Mouse (Mus musculus): ENCODE results near the gene Cdc14a. TPM values are rescaled to one million over a fixed set of nuclear protein-coding genes. Genes with fewer than 3 reads are reported as not detected.

The Cdc14a gene
- 9.1 and 12.1 TPM in 2 replicates for polyA plus RNA-seq (2014; fragmentation: Nextera tagmentation; extraction: Ambion mirVana)

- no peak for TF ChIP-seq CTCF (IDR thresholded peaks at IDR 0.05; ENCODE audit: low read depth)
Measured at GRCm38 (mm10) chr3:116423353-116424159, at the start of gene Cdc14a. Cdc14a (minus strand) TSS chr3:116424032.

GRCm38 (mm10) chr3:116465709-116466108 lies 41.9 kb upstream of the Cdc14a start:
- no peaks in the 10 kb centered on the region for H3K36me3 ChIP-seq (ENCODE audit: insufficient read depth)
- H3K4me3 ChIP-seq (ENCODE audit: low read depth, low read length) = no peak overlapping the region
- no peaks in the 10 kb centered on the region for H3K27me3 ChIP-seq (ENCODE audit: insufficient read depth, low read length)
- 86% methylated on average over 12 of the region's 12 CpGs for WGBS
- H3K27ac ChIP-seq (ENCODE audit: low read depth) = no peak overlapping the region
- no peak overlapping the region for H3K4me2 ChIP-seq
- no peak for TF ChIP-seq CTCF (IDR thresholded peaks at IDR 0.05; ENCODE audit: low read depth)
- DNase-seq (no peak), ATAC-seq (ENCODE audit: insufficient read depth) (no peak)
- H3K9ac ChIP-seq = no peak overlapping the region
- H3K9me3 ChIP-seq (ENCODE audit: low read depth, low read length) = no peaks in the 10 kb centered on the region
- H3K4me1 ChIP-seq (ENCODE audit: insufficient read depth) = no peaks in the 10 kb centered on the region

More at GRCm38 (mm10) chr3:116423353-116424159, at the start of gene Cdc14a:
- Histone ChIP-seq H3K36me3 (ENCODE audit: insufficient read depth) (peaks cover 8% of the 10 kb centered on the region; the same call in 1 of the 2 replicates), H3K9me3 (ENCODE audit: low read depth, low read length) (no peaks in the 10 kb centered on the region), H3K9ac (peak within 1 kb of the TSS; percentile 85), H3K27me3 (ENCODE audit: insufficient read depth, low read length) (no peaks in the 10 kb centered on the region), H3K4me1 (ENCODE audit: insufficient read depth) (peaks cover 7% of the 10 kb centered on the region; the same call in 1 of the 2 replicates), H3K4me3 (ENCODE audit: low read depth, low read length) (peak within 1 kb of the TSS; percentile 92), H3K4me2 (peak within 1 kb of the TSS; percentile 73), H3K27ac (ENCODE audit: low read depth) (peak within 1 kb of the TSS; percentile 88)
- peak; percentile 95 for ATAC-seq (ENCODE audit: insufficient read depth)
- under 1% methylated on average over 61 of the region's 64 CpGs for WGBS
- peak; percentile 93 for DNase-seq

GRCm38 (mm10) chr3:116464318-116464717 lies 40.5 kb upstream of the Cdc14a start:
- Histone ChIP-seq H3K4me3 (ENCODE audit: low read depth, low read length) (no peak overlapping the region), H3K27me3 (ENCODE audit: insufficient read depth, low read length) (no peaks in the 10 kb centered on the region), H3K9me3 (ENCODE audit: low read depth, low read length) (no peaks in the 10 kb centered on the region), H3K27ac (ENCODE audit: low read depth) (no peak overlapping the region), H3K36me3 (ENCODE audit: insufficient read depth) (no peaks in the 10 kb centered on the region), H3K9ac (no peak overlapping the region), H3K4me2 (no peak overlapping the region), H3K4me1 (ENCODE audit: insufficient read depth) (no peaks in the 10 kb centered on the region)
- ATAC-seq (ENCODE audit: insufficient read depth) = no peak
- 43% methylated on average over 2 of the region's 2 CpGs for WGBS
- TF ChIP-seq CTCF (IDR thresholded peaks at IDR 0.05; ENCODE audit: low read depth) = no peak
- DNase-seq = no peak

- no peaks in the 10 kb centered on the region for H3K27me3 ChIP-seq (ENCODE audit: insufficient read depth, low read length)
Measured at GRCm38 (mm10) chr3:116461053-116461452, 37.2 kb upstream of the Cdc14a start.

DNA sequence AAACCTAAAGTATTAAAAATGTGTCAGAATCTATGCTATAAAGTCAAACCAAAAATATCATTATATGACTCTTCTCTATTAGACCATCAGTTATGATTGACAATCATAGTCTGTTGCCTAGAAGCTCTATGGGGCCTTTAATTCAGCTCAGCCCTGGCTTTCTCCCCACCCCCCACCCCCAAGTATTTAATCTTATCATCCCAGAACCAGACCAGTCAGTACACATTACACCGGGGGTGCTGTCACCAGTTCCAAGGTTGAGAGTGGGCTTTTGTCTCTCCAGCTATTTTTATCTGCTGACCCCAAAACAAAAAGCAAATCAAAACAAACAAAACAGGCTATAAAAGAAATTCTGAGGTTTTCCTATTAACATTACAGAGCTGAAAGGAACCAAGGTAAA lies 30.7 kb upstream of the Cdc14a start:
- ATAC-seq (ENCODE audit: insufficient read depth) (no peak), DNase-seq (no peak)
- no peaks in the 10 kb centered on the region for H3K27me3 ChIP-seq (ENCODE audit: insufficient read depth, low read length)
- H3K27ac ChIP-seq (ENCODE audit: low read depth) = no peak overlapping the region
- no peaks in the 10 kb centered on the region for H3K4me1 ChIP-seq (ENCODE audit: insufficient read depth)
- H3K4me3 ChIP-seq (ENCODE audit: low read depth, low read length) = no peak overlapping the region
- WGBS = 36% methylated on average over 1 of the region's 1 CpGs
- H3K9ac ChIP-seq = no peak overlapping the region
- no peaks in the 10 kb centered on the region for H3K36me3 ChIP-seq (ENCODE audit: insufficient read depth)
- TF ChIP-seq CTCF (IDR thresholded peaks at IDR 0.05; ENCODE audit: low read depth) = no peak
- no peak overlapping the region for H3K4me2 ChIP-seq
- H3K9me3 ChIP-seq (ENCODE audit: low read depth, low read length) = no peaks in the 10 kb centered on the region

More at GRCm38 (mm10) chr3:116461053-116461452, 37.2 kb upstream of the Cdc14a start:
- no peaks in the 10 kb centered on the region for H3K36me3 ChIP-seq (ENCODE audit: insufficient read depth)
- no peak for TF ChIP-seq CTCF (IDR thresholded peaks at IDR 0.05; ENCODE audit: low read depth)
- no peak overlapping the region for H3K27ac ChIP-seq (ENCODE audit: low read depth)
- ATAC-seq (ENCODE audit: insufficient read depth) (no peak), DNase-seq (no peak)
- H3K4me3 ChIP-seq (ENCODE audit: low read depth, low read length) = no peak overlapping the region
- H3K4me1 ChIP-seq (ENCODE audit: insufficient read depth) = no peaks in the 10 kb centered on the region
- no peaks in the 10 kb centered on the region for H3K9me3 ChIP-seq (ENCODE audit: low read depth, low read length)
- no peak overlapping the region for H3K4me2 ChIP-seq
- WGBS = 80% methylated on average over 4 of the region's 4 CpGs
- H3K9ac ChIP-seq = no peak overlapping the region

- no peak for TF ChIP-seq CTCF (IDR thresholded peaks at IDR 0.05; ENCODE audit: low read depth)
- no peaks in the 10 kb centered on the region for H3K9me3 ChIP-seq (ENCODE audit: low read depth, low read length)
- no peaks in the 10 kb centered on the region for H3K4me1 ChIP-seq (ENCODE audit: insufficient read depth)
- DNase-seq (no peak), ATAC-seq (ENCODE audit: insufficient read depth) (no peak)
- WGBS = 72% methylated on average over 3 of the region's 3 CpGs
- no peak overlapping the region for H3K27ac ChIP-seq (ENCODE audit: low read depth)
- no peaks in the 10 kb centered on the region for H3K27me3 ChIP-seq (ENCODE audit: insufficient read depth, low read length)
- no peak overlapping the region for H3K9ac ChIP-seq
- H3K36me3 ChIP-seq (ENCODE audit: insufficient read depth) = no peaks in the 10 kb centered on the region
- no peak overlapping the region for H3K4me3 ChIP-seq (ENCODE audit: low read depth, low read length)
- no peak overlapping the region for H3K4me2 ChIP-seq
Measured at GRCm38 (mm10) chr3:116450741-116451140, 26.9 kb upstream of the Cdc14a start.

DNA sequence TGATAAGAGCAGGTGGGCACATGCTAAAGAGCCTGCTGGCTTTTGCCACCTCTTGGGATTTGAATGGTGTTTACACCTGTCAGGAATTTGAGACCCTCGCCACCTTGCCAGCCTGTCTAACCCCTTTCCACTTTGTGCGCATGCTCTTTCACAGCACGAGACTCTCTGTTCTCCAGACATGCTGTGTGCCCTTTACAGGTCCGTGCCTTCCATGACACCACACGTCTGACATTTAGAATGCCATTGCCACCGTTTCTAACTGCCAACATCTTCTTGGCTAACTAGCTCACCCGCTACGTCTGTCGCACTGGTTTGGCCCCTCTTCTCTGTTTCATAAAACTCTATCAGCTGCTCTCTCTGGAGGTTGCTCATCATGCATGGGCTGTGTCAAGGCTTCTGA lies 20.5 kb upstream of the Cdc14a start:
- Histone ChIP-seq H3K36me3 (ENCODE audit: insufficient read depth) (no peaks in the 10 kb centered on the region), H3K27me3 (ENCODE audit: insufficient read depth, low read length) (no peaks in the 10 kb centered on the region), H3K27ac (ENCODE audit: low read depth) (no peak overlapping the region), H3K4me3 (ENCODE audit: low read depth, low read length) (no peak overlapping the region), H3K4me1 (ENCODE audit: insufficient read depth) (no peaks in the 10 kb centered on the region), H3K4me2 (no peak overlapping the region), H3K9ac (no peak overlapping the region), H3K9me3 (ENCODE audit: low read depth, low read length) (no peaks in the 10 kb centered on the region)
- DNase-seq (no peak), ATAC-seq (ENCODE audit: insufficient read depth) (no peak)
- 75% methylated on average over 9 of the region's 9 CpGs for WGBS
- TF ChIP-seq CTCF (IDR thresholded peaks at IDR 0.05; ENCODE audit: low read depth) = no peak
